Mouse (Mus musculus) cerebellum, adult 2 months (tissue): ENCODE data around the gene Gm128.

Source experiments
- CTCF ChIP-seq: fragments of 200-500 bp; IDR thresholded peaks from 2 replicates; pipeline ENCODE4 v1.5.1; 2011; ENCODE audit warnings: low read depth, mild to moderate bottlenecking, control low read depth, low read length, moderate library complexity, borderline replicate concordance; ENCODE audit not compliant: insufficient read depth
- POLR2A ChIP-seq: fragments of 200-500 bp; IDR thresholded peaks from 2 replicates; pipeline ENCODE4 v1.6.1; 2011; ENCODE audit warnings: low read length, control low read depth, borderline replicate concordance; ENCODE audit not compliant: insufficient read depth

DNA sequence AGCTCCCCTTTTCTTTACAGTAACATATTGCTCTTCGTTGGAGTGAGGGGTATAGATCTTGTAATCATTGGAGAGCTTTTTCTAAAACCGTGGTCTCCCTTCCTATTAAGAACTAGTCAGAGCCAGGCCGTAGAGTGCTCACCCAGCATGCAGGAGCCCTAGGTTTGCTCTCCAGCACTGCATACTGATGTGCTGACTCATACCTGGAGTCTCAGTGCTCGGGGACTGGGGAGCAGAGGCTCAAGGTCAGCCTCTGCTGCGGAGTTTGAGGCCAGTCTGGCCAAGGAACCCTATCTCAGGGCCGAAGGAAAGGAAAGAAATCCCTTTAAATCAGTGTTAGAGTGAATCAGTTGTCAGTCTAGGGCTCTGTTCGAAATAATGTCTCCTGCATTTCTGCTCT, 8.6 kb downstream of the Gm128 start:
- TF ChIP-seq POLR2A (no peak), CTCF (no peak)
